Mouse (Mus musculus) lung, postnatal 0 days (tissue): ENCODE measurements around the gene Edaradd.

ENCODE experiments used
- CTCF ChIP-seq: IDR thresholded peaks from 2 replicates; pipeline ENCODE4 v1.5.1; 2016; ENCODE audit warnings: antibody characterized with exemption, mild to moderate bottlenecking
- EP300 ChIP-seq: IDR thresholded peaks from 2 replicates; pipeline ENCODE4 v1.6.1; 2016; ENCODE audit warnings: antibody characterized with exemption, mild to moderate bottlenecking, control low read depth

DNA sequence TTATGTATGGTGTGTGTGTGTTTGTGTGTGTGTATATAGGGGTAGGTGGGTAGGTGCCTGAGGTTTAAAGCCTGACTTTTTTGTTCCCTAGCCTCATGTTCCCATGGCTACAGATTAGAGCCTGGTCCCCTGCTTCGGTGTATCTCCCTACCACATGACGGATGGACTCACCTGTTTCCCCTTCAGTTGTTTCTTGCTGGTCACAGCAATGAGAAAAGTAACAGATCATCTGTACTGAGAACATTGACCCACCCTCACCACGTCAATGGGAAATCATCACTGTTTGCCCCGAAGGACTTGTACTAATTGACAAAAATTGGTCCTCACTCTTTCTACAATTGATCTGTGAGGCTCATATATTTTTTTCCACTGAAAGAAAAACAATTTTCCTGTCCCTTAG, 42.0 kb upstream of the Edaradd start:
- TF ChIP-seq CTCF (no peak), EP300 (no peak)
